23 mouse cellular contexts compared by ENCODE assay signal in genomic region chr9:14003163-14003562, GRCm38 (mm10).
A peak's percentile ranks its signal among the peaks of the same experiment; 100 is the strongest.
DNase-seq lines count a peak whose midpoint lies in the region; ATAC-seq lines count a peak whose summit lies in the region.
"Had no signal": no experiment of that assay in that cellular context is flagged by ENCODE, and none has a peak within 500 bp of the region (broad histone marks: within the 10 kb centered on the region; RNA-seq: fewer than 3 reads in every experiment).

No protein-coding gene starts in this region.

- H3K36me3 ChIP-seq in limb, embryonic 15.5 days, result no peaks in the 10 kb centered on the region
- no peaks in the 10 kb centered on the region for H3K36me3 ChIP-seq in limb, embryonic 10.5 days
- no peaks in the 10 kb centered on the region for H3K36me3 ChIP-seq in kidney, embryonic 16.5 days (ENCODE audit: insufficient read depth, low read length)
- H3K36me3 ChIP-seq: forebrain, embryonic 12.5 days; G1E; heart, embryonic 13.5 days; hindbrain, embryonic 13.5 days had no signal

- no peak for DNase-seq in limb, embryonic 10.5 days (ENCODE audit: low spot score)
- no peak for DNase-seq in heart, postnatal 14 days
- no peak for DNase-seq in yolk sac, embryonic 10.5 days (ENCODE audit: low spot score)
- DNase-seq: adrenal gland, postnatal 10 days; B cell, adult 2 months; cerebellum, adult 18-20 months; cerebellum, adult 9-11 months; cerebellum, postnatal 36 days; gastrocnemius, adult 2 months; gastrocnemius, postnatal 25 days; heart, adult 11 months; heart, postnatal 4 days had no signal

- no peak overlapping the region for H3K4me2 ChIP-seq in limb, embryonic 15.5 days
- no peak overlapping the region for H3K4me2 ChIP-seq in kidney, embryonic 16.5 days (replicated peaks; ENCODE audit: low read depth, low read length)
- H3K4me2 ChIP-seq: forebrain, embryonic 12.5 days; heart, embryonic 13.5 days; hindbrain, embryonic 13.5 days had no signal

- intact Hi-C loops in heart, postnatal 14 days (cut with DNase I), result no loop called here

- no peaks in the 10 kb centered on the region for H3K9me3 ChIP-seq in limb, embryonic 15.5 days
- H3K9me3 ChIP-seq in limb, embryonic 10.5 days (replicated peaks), result no peaks in the 10 kb centered on the region
- H3K9me3 ChIP-seq in kidney, embryonic 16.5 days (ENCODE audit: low read length), result no peaks in the 10 kb centered on the region; the same call in 1 of the 2 replicates
- H3K9me3 ChIP-seq: forebrain, embryonic 12.5 days; G1E; heart, embryonic 13.5 days; hindbrain, embryonic 13.5 days had no signal

- WGBS in limb, embryonic 15.5 days, result 71% methylated on average over 3 of the region's 3 CpGs
- WGBS in limb, embryonic 10.5 days, result 92% methylated on average over 3 of the region's 3 CpGs
- 84% methylated on average over 3 of the region's 3 CpGs for WGBS in kidney, embryonic 16.5 days

- H3K27me3 ChIP-seq in limb, embryonic 15.5 days, result no peaks in the 10 kb centered on the region
- H3K27me3 ChIP-seq in limb, embryonic 10.5 days (ENCODE audit: low read depth, poor library complexity, severe bottlenecking), result no peaks in the 10 kb centered on the region
- no peaks in the 10 kb centered on the region for H3K27me3 ChIP-seq in kidney, embryonic 16.5 days (ENCODE audit: insufficient read depth, low read length)
- H3K27me3 ChIP-seq: forebrain, embryonic 12.5 days; hindbrain, embryonic 13.5 days had no signal

- ATAC-seq in limb, embryonic 15.5 days (ENCODE audit: insufficient number of reproducible peaks, low FRiP score, low TSS enrichment, low read depth), result no peak
- ATAC-seq in common myeloid progenitor, adult 5-6 weeks (replicated peaks; ENCODE audit: low read depth, poor library complexity, severe bottlenecking), result peak; percentile 75
- peak; percentile 80 for ATAC-seq in megakaryocyte, adult 5-6 weeks (ENCODE audit: poor library complexity, severe bottlenecking)
- no peak for ATAC-seq in kidney, embryonic 16.5 days (ENCODE audit: low FRiP score, low TSS enrichment)
- ATAC-seq: CD4-positive, CD25-positive, alpha-beta regulatory T cell, adult 4 months; forebrain, embryonic 16.5 days; hindbrain, postnatal 0 days had no signal

- 0 out of 2 replicates have a peak overlapping the region, but pooled peaks have one; percentile 38 for H3K27ac ChIP-seq in limb, embryonic 15.5 days
- no peak overlapping the region for H3K27ac ChIP-seq in limb, embryonic 10.5 days
- no peak overlapping the region for H3K27ac ChIP-seq in kidney, embryonic 16.5 days (ENCODE audit: low read length)
- H3K27ac ChIP-seq: forebrain, embryonic 12.5 days; gastrocnemius, adult 2 months; heart, embryonic 13.5 days; hindbrain, embryonic 13.5 days; hindbrain, postnatal 0 days had no signal

- no peak overlapping the region for H3K9ac ChIP-seq in limb, embryonic 15.5 days
- no peak overlapping the region for H3K9ac ChIP-seq in kidney, embryonic 16.5 days (replicated peaks; ENCODE audit: low read length)
- H3K9ac ChIP-seq: forebrain, embryonic 12.5 days; heart, embryonic 13.5 days; hindbrain, embryonic 13.5 days had no signal

- H3K4me1 ChIP-seq in limb, embryonic 15.5 days, result peaks cover 8% of the 10 kb centered on the region; the same call in 1 of the 2 replicates
- H3K4me1 ChIP-seq in limb, embryonic 10.5 days, result 0 out of 2 replicates have a peak, but pooled peaks cover 3% of the 10 kb centered on the region
- H3K4me1 ChIP-seq in kidney, embryonic 16.5 days (ENCODE audit: insufficient read depth, low read length), result no peaks in the 10 kb centered on the region; the same call in 1 of the 2 replicates
- H3K4me1 ChIP-seq: hindbrain, embryonic 13.5 days had no signal

- H3K4me3 ChIP-seq in limb, embryonic 15.5 days, result no peak overlapping the region
- no peak overlapping the region for H3K4me3 ChIP-seq in limb, embryonic 10.5 days
- H3K4me3 ChIP-seq in kidney, embryonic 16.5 days (ENCODE audit: low read length), result no peak overlapping the region
- H3K4me3 ChIP-seq: forebrain, embryonic 12.5 days; gastrocnemius, adult 2 months; heart, embryonic 13.5 days; hindbrain, embryonic 13.5 days had no signal

Comparison
In these comparisons a context has a peak if more than half of its experiments do, and no peak if none do; other contexts are left out.
1. ATAC-seq: peak in common myeloid progenitor, adult 5-6 weeks (single experiment) and megakaryocyte, adult 5-6 weeks (single experiment); none in limb, embryonic 15.5 days (single experiment) and kidney, embryonic 16.5 days (single experiment).